Mouse (Mus musculus) 3134 (cell line): Measurements from ENCODE around the gene Ranbp6.
A peak's percentile ranks its signal among the peaks of the same experiment; 100 is the strongest.

ENCODE experiments used
- DNase-seq: peaks from one replicate; pipeline ENCODE4 v3.0.0-alpha.2; 2011; ENCODE audit warnings: low spot score; ENCODE audit not compliant: insufficient read length; ENCODE audit errors: extremely low read depth

The Ranbp6 gene

DNA sequence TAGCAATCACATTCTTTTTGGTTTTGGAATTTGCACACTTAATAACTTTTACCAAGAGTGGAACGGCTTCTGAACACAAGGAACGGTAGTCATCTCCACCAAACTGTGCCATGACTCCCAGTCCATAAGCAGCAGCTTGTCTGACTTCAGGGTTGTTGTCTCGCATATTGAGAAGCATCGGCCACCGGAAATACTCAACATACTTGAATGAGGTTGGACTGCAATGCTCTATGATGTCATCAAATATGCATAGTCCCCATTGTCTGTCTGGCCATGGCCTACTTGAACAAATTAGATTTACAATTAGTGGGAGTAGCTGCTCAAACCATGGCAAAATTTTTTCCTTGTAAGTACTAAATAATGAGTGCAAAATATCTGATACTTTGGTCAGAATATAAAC is 2.8 kb downstream of the Ranbp6 start:
- no peak for DNase-seq

DNA sequence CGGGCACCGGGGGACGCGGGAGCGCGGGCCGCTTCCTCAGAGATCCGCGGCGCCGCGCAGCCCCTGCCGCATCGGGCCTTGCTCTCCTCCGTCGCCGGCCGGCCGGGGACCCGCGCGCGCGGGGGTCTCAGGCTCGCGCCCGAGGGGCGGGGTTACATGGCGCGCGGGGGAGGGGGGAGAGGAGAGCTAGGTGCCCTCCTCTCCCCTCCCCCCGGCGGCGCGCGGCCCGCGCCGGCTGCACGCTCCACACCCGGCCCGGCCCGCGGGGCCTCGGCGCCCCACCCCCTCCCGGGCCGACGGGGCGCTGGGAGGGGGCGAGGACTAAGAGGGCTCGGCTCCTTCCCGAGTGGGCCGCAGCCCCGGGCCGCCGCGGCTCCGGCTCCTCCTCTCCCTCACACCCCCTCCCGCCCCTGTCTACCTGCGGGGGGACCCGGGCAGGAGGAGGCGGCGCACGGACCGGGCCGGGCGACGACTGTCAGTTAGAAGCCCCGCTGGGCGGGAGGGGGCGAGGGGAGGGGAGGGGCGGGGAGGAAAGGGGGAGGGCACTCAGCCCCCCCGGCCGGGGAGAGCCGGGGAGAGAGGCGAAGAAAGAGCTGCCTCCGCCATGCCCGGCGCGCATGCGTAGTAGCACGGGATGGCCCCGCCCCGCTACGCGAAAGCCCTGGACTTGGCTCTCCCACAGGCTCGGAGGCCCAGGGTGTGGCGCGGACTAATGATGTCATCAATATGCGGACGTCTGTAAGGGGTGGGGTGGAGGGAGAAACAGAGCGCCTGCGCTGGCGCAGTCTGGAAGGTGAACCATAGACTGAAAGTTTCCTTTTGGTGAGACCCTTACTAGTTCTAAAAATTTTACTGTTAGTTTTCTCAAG is 6.6 kb downstream of the Ranbp6 start, which contains the start of gene 9930021J03Rik:
Gene 9930021J03Rik, minus strand, starts transcription at position 73 of the 869 bp plus-strand sequence.
- DNase-seq: peak; percentile 98

DNA sequence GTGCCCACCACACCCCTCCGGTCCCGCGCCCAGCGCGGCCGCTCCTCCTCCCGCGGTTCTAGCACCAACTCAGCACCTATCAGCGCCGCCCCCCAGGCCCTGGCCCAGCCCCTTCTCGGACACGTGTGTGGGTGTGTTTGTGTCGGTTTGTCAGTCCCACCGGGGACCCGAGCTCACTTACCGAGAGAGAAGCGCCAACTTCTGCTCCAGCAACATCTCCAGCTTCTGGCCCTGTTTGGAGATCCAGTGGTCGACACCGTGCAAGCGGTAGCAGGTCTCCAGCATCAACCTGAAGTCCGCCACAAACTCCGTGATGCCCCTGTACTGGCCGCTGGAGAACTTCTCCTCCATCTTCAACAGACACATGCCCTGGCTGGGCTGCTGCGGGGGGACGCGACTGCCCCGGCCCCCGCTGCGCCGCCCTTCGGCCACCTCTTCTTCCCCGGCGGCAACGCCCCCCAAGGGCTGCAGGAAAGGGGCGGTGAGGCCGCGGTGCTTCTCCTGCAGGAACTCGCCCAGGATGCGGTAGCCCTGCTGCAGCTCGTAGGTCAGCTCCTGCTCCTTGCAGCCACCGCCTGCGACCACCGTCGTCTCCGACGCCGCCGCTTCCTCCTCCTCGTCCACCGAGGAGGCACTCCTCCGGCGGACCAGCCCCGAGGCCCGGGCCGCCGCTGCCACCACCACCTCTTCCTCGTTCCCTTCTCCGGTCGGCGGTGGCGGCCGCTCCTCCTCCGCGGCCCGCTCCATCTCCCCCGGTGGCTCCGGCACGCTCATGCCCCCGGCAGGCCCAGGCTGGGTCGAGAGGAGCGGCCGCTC is 7.5 kb downstream of the Ranbp6 start:
- peak; percentile 87 for DNase-seq

DNA sequence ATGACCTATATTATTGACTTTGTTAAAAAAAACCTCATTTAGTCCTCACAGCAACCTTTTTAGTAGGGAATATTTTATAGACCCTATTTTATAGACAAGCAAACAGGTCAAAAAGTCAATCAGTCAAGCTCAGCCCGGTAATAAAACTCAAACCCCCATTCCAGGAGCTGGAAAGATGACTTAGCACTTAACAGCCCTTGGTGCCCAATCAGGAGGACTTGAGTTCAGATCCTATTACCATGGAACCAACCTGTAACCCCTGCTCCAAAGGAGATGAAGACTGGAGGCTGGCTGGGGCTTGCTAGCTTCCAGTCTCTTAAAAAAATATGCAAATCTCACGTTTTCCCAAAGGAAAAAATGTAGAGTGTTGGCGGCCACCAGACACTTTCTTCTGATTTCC is 8.8 kb downstream of the Ranbp6 start:
- DNase-seq: no peak

DNA sequence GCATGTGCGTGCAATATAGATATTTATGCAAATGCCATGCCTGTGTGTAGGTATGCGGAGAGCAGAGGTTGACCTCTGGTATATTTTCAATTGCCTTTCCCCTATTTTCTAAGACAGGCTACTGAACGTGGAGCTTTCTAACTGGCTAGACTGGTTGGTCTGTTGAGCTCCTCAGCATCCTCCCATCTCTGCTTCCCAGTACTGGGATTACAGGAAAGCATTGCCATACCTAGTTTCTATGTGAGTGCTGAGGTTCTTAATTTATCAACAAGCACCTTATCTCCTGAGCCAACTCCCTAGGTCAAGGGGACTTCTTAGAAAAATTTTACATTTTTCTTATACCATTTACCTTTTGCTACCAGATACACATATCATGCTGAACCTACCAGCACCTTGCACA is 15.4 kb downstream of the Ranbp6 start:
- DNase-seq: no peak

DNA sequence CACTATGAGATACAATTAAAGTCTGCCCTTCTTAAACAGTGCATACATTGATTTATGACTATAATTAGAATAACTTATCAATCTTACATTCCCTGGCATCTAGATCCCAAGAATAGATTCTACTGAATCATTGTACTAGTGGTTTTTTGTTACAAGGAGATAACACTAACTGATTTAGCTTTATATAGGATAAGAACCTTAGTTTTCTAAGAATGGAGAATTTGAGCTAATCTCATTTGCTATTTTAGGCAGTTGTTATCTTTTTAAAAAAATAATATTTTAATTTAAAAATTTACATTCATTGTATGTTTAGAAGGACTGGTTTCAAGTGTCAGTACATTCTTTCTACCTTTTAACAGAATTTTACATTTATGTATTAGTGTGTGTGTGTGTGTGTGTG is 24.8 kb downstream of the Ranbp6 start:
- no peak for DNase-seq

DNA sequence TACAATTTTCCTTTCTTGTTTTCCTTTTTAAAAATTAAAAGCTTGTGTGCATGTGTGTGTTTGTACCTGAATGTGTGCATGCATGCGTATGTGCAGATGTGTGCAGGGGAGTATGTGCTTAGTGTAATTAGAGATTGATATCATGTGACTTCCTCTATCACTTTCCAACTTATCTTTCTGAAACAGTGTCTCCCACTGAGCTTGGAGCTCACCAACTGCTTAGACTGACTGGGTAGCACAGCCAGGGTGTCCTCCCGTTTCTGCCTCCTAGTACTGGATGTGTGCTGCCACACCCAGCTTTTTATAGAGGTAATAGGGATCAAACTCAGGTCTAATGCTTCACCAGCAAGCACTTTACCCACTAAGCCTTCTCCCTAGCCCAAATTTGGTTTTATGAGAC is 29.9 kb downstream of the Ranbp6 start:
- no peak for DNase-seq
